Mouse (Mus musculus): ENCODE measurements around the gene Mcpt9.

DNA sequence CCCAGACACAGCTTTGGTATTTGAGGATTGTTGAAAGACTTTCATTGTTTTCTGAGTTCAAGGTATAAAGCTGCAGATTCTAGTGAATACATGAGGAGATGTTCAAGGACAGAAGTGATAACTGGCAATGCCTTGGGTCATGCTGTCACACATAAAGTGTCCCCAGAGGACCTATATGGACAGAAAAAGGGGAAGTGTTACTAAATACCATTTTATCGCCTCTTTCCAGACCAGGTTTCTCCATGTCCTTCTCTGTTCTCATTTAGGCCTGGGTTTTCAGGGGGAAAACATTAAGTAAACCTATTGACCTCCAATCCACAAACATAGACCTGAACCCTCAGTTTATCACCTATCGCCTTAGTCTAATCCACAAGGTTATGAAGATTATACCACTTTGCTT is 16.4 kb downstream of the Mcpt9 start:
- no peak for TF ChIP-seq POLR2A (IDR thresholded peaks at IDR 0.05; ENCODE audit: extremely low read depth, insufficient read depth, low read length)
- no peak for TF ChIP-seq CTCF (IDR thresholded peaks at IDR 0.05; ENCODE audit: low read depth, low read length)

All from liver, adult 2 months (tissue).